Mouse (Mus musculus): ENCODE results near the gene Rnf151.
A peak's percentile ranks its signal among the peaks of the same experiment; 100 is the strongest.

Rnf151 gene

GRCm38 (mm10) chr17:24717943-24718342 lies at the start of gene Rnf151, which contains the start of gene Rps2:
Gene Rnf151, minus strand, starts transcription at chr17:24718063.
Gene Rps2, plus strand, starts transcription at chr17:24718116.
- DNase-seq (ENCODE audit: low read depth, low spot score) = no peak

DNA sequence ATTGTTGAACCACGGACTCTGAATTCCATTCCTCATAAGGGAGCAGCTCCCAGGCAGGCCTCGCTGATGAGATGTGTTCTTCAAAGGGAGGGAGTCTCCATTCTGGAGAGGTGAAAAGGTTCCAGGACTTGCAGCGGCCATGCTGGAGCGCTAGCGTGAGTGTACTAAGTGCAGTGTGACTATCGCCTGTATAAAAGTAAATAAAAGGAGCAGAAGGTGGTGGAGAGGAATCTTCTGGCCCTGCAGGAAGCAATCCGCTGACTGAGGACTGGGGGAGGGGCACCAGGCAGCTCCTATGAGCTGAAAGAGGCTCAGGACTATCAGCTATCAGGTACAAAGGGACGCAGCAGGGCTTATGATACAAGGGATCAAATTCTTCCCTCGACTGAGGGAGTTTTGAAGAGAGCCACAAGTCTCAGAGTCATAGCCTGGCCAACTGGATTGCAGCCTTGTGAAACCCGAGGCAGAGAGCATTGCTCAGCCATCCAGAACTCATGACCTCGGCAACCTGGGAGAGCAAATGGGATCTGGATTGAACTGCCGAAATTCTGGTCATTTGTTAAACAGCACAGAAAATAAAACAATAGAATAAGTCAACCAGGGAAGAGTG lies 48.5 kb upstream of the Rnf151 start:
- no peak for DNase-seq (ENCODE audit: low read depth, low spot score)

DNA sequence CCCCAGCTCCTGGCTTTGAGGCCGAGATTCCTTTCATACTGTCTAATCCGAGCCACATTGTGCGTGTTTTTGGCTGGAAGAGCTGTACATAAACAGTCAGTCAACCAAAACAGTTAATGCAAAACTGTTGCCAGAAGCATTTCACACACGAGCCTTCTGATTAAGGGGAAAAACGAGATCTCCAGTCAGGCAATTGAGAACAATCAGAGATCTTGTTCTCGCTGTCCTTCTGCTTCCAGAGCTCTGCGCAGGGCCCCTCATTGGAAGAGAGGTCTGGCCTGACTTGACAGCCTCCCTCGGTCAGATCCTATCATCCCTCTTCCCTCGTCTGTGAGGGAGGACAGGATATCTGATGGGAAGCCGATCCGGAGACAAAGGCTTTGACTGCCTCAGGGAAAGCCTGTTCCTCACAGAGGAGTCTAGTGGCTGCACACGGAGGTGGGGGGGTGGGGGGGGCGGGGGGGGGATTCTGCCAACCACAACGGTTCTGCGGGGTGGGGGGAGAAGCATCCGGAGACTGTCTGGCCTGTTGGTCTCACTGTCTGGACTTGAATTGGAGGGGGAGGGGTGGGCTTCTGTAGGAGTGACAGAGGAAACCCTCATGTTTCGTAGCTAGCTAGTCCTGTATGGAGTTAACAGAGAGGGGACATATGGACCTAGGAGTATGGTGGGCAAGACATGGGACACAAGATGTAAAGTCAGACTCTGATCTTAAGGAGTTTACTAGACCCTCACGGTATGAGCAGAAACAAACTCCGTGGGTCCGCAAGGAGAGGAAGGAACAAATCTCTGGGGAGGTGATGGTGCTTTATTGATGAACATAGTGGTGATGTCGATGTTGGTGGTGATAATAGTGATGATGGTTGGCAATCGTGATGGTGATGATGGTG lies 47.4 kb upstream of the Rnf151 start:
- no peak for DNase-seq (ENCODE audit: low read depth, low spot score)

- DNase-seq (ENCODE audit: low read depth, low spot score) = no peak
Measured at GRCm38 (mm10) chr17:24761121-24761520, 43.3 kb upstream of the Rnf151 start.

GRCm38 (mm10) chr17:24757394-24757793 lies 39.5 kb upstream of the Rnf151 start:
- DNase-seq (ENCODE audit: low read depth, low spot score) = no peak

- DNase-seq (ENCODE audit: low read depth, low spot score) = no peak
Measured at GRCm38 (mm10) chr17:24752415-24753394, 34.8 kb upstream of the Rnf151 start, which contains the start of gene Hs3st6. Gene Hs3st6, plus strand, starts transcription at chr17:24752988.

GRCm38 (mm10) chr17:24751528-24751927 lies 33.7 kb upstream of the Rnf151 start:
- DNase-seq (ENCODE audit: low read depth, low spot score) = no peak

DNA sequence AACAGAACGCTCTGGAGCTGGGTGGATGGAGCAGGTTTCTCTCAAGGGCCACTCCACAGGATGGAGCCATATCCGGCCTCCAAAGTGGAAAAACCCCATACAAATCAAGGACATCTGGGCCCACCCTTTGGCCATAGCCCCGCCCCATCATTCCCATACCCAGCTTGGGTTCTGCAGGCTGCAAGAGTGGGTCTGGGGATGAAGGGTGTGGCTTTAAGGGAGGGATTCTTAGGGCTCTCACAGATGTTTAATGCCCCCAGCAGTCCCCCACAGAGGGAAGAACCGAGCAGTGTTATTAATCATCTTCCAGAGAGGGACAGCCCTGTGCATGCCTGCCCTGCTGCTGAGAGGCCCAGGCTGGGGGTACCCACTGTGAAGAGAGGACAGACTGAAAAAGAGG lies 29.1 kb upstream of the Rnf151 start:
- no peak for DNase-seq (ENCODE audit: low read depth, low spot score)

GRCm38 (mm10) chr17:24745526-24746497 lies 27.9 kb upstream of the Rnf151 start:
- peak; percentile 83 for DNase-seq (ENCODE audit: low read depth, low spot score)

GRCm38 (mm10) chr17:24744381-24744780 lies 26.5 kb upstream of the Rnf151 start:
- no peak for DNase-seq (ENCODE audit: low read depth, low spot score)

DNA sequence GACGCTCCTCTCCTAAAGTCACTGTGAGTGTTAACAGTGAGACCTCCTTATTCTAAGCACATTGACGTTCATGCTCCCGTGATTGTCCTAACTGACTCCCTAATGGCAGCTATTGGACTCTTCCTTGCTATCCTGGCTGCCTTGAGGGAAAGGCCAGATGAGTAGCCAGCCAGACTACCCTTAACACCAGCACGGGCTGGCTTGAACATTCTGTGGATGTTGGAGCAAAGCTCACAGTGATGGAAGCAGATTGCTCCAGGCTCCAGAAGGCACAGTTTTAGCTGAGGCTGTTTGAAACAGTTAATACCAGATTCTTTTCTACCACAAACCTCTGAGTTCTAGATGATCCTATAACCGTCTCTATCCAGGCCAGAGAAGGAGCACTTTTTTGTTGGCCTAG lies 26.0 kb upstream of the Rnf151 start:
- DNase-seq (ENCODE audit: low read depth, low spot score) = no peak

DNA sequence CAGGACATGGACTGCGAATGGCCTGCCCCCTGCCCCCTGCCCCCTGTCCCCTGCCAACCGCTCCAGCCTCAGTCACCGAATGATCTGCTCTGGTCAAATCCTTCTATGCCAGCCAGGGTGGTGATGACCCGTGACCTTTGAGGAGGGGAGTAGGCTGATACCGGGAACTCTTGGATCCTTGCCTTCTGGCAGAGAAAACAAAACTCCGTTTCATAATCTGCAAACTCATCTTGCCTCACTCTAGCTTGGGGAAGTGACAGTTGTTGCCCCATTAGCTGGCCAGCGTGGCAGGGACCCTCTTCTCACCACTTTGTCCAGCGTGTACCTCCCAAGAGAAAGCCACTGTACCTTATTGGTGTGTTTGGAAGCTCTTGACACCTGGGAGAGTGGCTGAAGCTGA lies 24.4 kb upstream of the Rnf151 start:
- no peak for DNase-seq (ENCODE audit: low read depth, low spot score)

DNA sequence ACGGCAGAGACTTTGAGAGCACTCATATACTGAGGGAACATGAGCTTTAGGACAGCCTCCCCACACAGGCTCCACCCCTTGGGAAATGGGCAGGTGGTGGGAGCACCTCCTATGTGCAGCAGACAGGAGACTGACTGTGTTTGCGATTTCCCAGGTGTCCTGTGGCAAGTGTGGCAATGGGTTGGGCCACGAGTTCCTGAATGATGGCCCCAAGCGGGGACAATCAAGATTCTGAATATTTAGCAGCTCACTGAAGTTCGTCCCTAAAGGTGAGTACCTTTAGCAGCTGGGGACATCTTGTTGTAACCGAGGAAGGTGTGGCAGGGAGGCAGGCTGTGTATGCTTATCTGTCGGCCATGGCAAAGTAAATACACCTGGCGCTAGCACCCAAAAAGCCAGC lies 22.1 kb upstream of the Rnf151 start:
- DNase-seq (ENCODE audit: low read depth, low spot score) = no peak

GRCm38 (mm10) chr17:24738238-24738637 lies 20.4 kb upstream of the Rnf151 start:
- no peak for DNase-seq (ENCODE audit: low read depth, low spot score)

- no peak for DNase-seq (ENCODE audit: low read depth, low spot score)
Measured at GRCm38 (mm10) chr17:24737135-24737810, 19.4 kb upstream of the Rnf151 start.

DNA sequence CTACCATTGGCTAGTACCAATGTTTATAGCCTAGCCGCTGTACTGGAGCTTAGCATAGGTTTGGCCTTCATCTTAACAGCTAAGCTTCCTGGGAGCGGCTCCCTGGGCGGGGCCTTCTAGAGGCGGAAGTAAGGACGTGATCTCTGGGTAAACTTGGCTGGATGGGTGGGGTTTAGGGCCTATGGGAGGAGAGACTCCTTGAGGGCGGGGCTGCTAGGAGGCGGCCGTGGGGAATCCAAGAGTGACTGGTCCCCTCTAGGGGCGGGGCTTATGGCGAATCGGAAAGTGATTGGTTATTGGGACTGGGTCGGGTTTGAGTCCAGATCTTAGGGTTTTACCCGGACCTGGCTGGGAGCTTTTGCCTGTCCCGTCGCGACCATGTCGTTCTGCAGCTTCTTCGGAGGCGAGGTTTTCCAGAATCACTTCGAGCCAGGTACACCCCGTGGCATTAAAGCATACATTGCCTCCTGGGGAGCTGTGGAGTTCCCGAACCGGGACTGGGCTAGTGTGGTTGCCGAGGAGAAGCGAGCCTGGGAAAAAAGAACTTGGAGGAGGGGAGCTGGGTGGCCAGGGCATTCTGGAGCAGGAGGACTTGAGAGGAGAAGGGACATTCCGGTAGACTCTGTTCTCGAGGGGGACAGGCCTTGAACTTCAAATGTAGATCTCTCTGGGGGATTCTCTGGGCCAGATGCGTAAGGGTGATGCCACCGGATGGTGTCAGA lies 18.6 kb upstream of the Rnf151 start, which contains the start of gene Msrb1:
Gene Msrb1, plus strand, starts transcription at position 313 of the 722 bp plus-strand sequence.
- DNase-seq (ENCODE audit: low read depth, low spot score) = peak; percentile 92

DNA sequence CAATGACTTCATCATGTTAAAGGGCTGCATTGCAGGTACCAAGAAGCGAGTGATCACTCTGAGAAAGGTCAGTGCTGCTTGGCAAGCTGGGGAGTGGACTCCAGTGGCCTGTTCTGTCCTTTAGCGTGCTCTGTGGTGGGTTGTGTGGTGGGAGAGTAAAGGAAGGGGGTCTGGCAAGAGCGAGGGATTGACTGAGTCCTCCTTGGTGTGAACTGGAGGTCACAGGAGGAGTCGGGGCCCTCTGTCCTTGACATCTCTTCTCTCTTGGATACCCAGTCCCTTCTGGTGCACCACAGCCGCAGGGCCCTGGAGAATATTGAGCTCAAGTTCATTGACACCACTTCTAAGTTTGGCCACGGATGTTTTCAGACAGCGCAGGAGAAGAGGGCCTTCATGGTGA lies 17.6 kb upstream of the Rnf151 start:
- DNase-seq (ENCODE audit: low read depth, low spot score) = no peak

DNA sequence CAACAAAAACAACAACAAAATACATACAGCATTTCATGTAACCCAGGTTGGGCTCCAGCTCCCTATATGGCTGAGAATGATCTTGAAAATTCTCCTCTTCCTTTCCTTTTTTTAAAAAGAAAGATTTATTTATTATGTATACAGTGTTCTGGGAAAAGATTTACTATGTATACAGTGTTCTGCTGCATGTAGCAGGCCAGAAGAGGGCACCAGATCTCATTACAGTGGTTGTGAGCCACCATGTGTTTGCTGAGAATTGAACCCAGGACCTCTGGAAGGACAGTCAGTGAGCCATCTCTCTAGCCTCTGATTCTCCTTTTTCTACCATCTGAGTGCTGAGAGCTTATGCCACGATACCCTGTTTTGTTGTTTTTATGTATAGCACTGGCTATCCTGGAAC lies 16.6 kb upstream of the Rnf151 start:
- no peak for DNase-seq (ENCODE audit: low read depth, low spot score)

- no peak for DNase-seq (ENCODE audit: low read depth, low spot score)
Measured at GRCm38 (mm10) chr17:24733434-24734050, 15.7 kb upstream of the Rnf151 start.
